Mouse (Mus musculus): ENCODE data around the gene Ing1. TPM values are rescaled to one million over a fixed set of nuclear protein-coding genes. Genes with fewer than 3 reads are reported as not detected.
A peak's percentile ranks its signal among the peaks of the same experiment; 100 is the strongest.
"Not testable (repeated sequence)": the region's sequence is repeated elsewhere in the genome, so short reads cannot be mapped to it uniquely, and the experiment has no call there.

Gene Ing1
- polyA plus RNA-seq, 1 experiment, result 10.7 TPM

GRCm38 (mm10) chr8:11549706-11550105 is 5.7 kb upstream of the Ing1 start:
- WGBS, result 12% methylated on average over 7 of the region's 7 CpGs
- peak; percentile 48 for DNase-seq (ENCODE audit: low read depth, low spot score)

GRCm38 (mm10) chr8:11550281-11550948 is 5.0 kb upstream of the Ing1 start, which contains the start of gene Cars2:
TSS of gene Cars2 (minus strand) at chr8:11550783.
- under 1% methylated on average over 53 of the region's 53 CpGs for WGBS
- peak; percentile 72 for DNase-seq (ENCODE audit: low read depth, low spot score)

- not testable (repeated sequence) for DNase-seq (ENCODE audit: low read depth, low spot score)
- WGBS, result 77% methylated on average over 4 of the region's 4 CpGs
Measured at GRCm38 (mm10) chr8:11551497-11551896, 3.9 kb upstream of the Ing1 start.

- WGBS, result 91% methylated on average over 10 of the region's 10 CpGs
- no peak for DNase-seq (ENCODE audit: low read depth, low spot score)
Measured at GRCm38 (mm10) chr8:11552390-11552789, 3.0 kb upstream of the Ing1 start.

GRCm38 (mm10) chr8:11555720-11556591 is 585 bp downstream of the Ing1 start:
- peak; percentile 96 for DNase-seq (ENCODE audit: low read depth, low spot score)
- under 1% methylated on average over 102 of the region's 103 CpGs for WGBS

GRCm38 (mm10) chr8:11556691-11557423 is 1.5 kb downstream of the Ing1 start:
- WGBS, result under 1% methylated on average over 83 of the region's 85 CpGs
- no peak for DNase-seq (ENCODE audit: low read depth, low spot score)

- under 1% methylated on average over 32 of the region's 32 CpGs for WGBS
Measured at GRCm38 (mm10) chr8:11557424-11557767, 2.0 kb downstream of the Ing1 start.

GRCm38 (mm10) chr8:11557768-11558629 is 2.6 kb downstream of the Ing1 start:
- WGBS, result under 1% methylated on average over 67 of the region's 67 CpGs
- peak; percentile 90 for DNase-seq (ENCODE audit: low read depth, low spot score)

More at GRCm38 (mm10) chr8:11557424-11557767, 2.0 kb downstream of the Ing1 start:
- DNase-seq (ENCODE audit: low read depth, low spot score), result no peak

GRCm38 (mm10) chr8:11559511-11559910 is 4.1 kb downstream of the Ing1 start:
- DNase-seq (ENCODE audit: low read depth, low spot score), result no peak
- 70% methylated on average over 3 of the region's 3 CpGs for WGBS

GRCm38 (mm10) chr8:11560220-11560619 is 4.8 kb downstream of the Ing1 start:
- no peak for DNase-seq (ENCODE audit: low read depth, low spot score)
- WGBS, result 83% methylated on average over 9 of the region's 9 CpGs

- no peak for DNase-seq (ENCODE audit: low read depth, low spot score)
- WGBS, result 88% methylated on average over 5 of the region's 5 CpGs
Measured at GRCm38 (mm10) chr8:11564236-11564635, 8.9 kb downstream of the Ing1 start.

GRCm38 (mm10) chr8:11564721-11565120 is 9.3 kb downstream of the Ing1 start:
- DNase-seq (ENCODE audit: low read depth, low spot score), result no peak
- 84% methylated on average over 7 of the region's 7 CpGs for WGBS

GRCm38 (mm10) chr8:11568193-11568592 is 12.8 kb downstream of the Ing1 start:
- DNase-seq (ENCODE audit: low read depth, low spot score), result not testable (repeated sequence)
- 84% methylated on average over 2 of the region's 2 CpGs for WGBS

- no peak for DNase-seq (ENCODE audit: low read depth, low spot score)
- 75% methylated on average over 22 of the region's 22 CpGs for WGBS
Measured at GRCm38 (mm10) chr8:11569260-11570097, 14.1 kb downstream of the Ing1 start.

- no peak for DNase-seq (ENCODE audit: low read depth, low spot score)
- WGBS, result 93% methylated on average over 4 of the region's 4 CpGs
Measured at GRCm38 (mm10) chr8:11570742-11571141, 15.4 kb downstream of the Ing1 start.

GRCm38 (mm10) chr8:11571950-11572349 is 16.6 kb downstream of the Ing1 start:
- DNase-seq (ENCODE audit: low read depth, low spot score), result no peak
- 89% methylated on average over 10 of the region's 10 CpGs for WGBS

GRCm38 (mm10) chr8:11572428-11572827 is 17.1 kb downstream of the Ing1 start:
- WGBS, result 73% methylated on average over 6 of the region's 6 CpGs

GRCm38 (mm10) chr8:11574911-11575603 is 19.7 kb downstream of the Ing1 start:
- no peak for DNase-seq (ENCODE audit: low read depth, low spot score)
- 66% methylated on average over 9 of the region's 9 CpGs for WGBS

More at GRCm38 (mm10) chr8:11572428-11572827, 17.1 kb downstream of the Ing1 start:
- no peak for DNase-seq (ENCODE audit: low read depth, low spot score)

Data from large intestine, adult 2 months (tissue).